Mouse (Mus musculus): Measurements from ENCODE around the gene Grem2.
A peak's percentile ranks its signal among the peaks of the same experiment; 100 is the strongest.

Grem2 gene

GRCm38 (mm10) chr1:174921298-174921955 is at the start of gene Grem2:
Grem2 (minus strand) TSS chr1:174921819.
- peak; percentile 33 for DNase-seq (ENCODE audit: low spot score)

DNA sequence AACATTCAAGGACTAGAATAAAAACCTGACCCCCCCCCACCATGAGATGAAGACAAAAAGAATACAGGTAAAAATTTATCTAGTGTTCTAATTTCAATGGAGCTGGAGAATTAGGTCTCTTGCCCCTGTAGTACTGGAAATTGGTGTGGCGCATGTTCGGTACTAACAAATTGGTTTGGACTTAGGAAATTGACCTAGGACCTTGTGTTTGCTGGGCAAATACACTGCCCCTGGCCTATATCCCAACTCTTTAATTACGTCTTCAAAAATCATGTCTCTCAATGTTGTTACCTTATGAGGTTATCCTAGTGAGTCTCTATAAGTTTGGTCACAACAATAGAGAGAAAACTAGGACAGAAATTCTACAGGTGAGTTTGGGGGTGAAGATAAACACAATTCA is 38.2 kb upstream of the Grem2 start:
- DNase-seq (ENCODE audit: low spot score) = no peak

GRCm38 (mm10) chr1:174931003-174931619 is 9.5 kb upstream of the Grem2 start:
- DNase-seq (ENCODE audit: low spot score) = no peak

- DNase-seq (ENCODE audit: low spot score) = no peak
Observed at GRCm38 (mm10) chr1:174929459-174930181, 8.0 kb upstream of the Grem2 start.

- DNase-seq (ENCODE audit: low spot score) = no peak
Observed at GRCm38 (mm10) chr1:174918949-174919348, 2.7 kb downstream of the Grem2 start.

DNA sequence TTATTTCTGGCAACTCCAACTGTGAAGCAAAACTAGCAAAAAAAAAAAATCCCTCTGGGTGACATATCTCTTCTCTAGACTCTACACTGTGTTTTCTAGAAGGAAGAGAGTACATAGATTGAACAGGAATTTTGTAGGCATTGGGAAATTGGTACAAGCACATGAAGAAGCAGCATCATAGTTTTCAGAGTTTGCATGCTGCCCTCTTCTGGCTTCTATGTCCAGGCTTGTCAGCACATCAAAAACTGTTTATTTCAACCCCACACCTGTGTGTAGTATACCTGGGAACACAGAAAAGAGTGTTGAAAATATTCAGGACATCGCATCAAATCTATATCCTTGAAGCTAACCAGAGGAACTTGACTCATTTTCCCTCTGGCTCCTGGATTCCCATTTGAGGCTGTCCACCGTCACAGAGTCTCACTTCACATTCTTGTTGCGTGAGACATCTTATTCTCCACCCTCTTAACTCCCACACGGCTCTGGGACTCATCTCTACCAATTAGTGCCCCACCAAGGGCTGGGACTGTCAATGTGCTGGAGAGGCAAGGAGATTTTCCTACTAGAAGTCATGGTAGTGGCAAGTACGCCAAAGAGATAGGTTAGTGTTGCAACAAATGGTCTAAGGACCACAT is 3.3 kb downstream of the Grem2 start:
- DNase-seq (ENCODE audit: low spot score) = no peak

- no peak for DNase-seq (ENCODE audit: low spot score)
Observed at GRCm38 (mm10) chr1:174909834-174910233, 11.8 kb downstream of the Grem2 start.

GRCm38 (mm10) chr1:174908232-174908631 is 13.4 kb downstream of the Grem2 start:
- DNase-seq (ENCODE audit: low spot score) = peak; percentile 9

DNA sequence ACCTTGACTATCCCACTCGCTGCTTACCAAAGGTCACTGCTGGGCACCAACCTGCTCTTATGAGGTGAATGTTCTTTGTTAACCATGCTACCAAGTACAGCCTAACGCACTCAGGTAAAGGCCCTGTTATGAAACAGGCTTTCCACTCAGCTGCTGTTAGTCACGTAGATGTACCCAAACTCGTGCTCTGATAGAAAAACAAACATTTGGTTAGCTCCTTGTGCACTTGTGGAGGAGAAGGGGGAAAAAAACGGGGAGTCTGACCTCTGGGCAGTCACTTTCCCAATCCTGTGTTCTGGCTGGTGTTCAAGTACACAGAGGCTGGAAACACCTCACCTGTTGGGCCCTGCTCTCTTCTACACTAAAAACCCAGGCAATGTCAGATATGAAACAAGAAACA is 14.0 kb downstream of the Grem2 start:
- peak; percentile 84 for DNase-seq (ENCODE audit: low spot score)

- no peak for DNase-seq (ENCODE audit: low spot score)
Observed at GRCm38 (mm10) chr1:174902755-174903154, 18.9 kb downstream of the Grem2 start.

GRCm38 (mm10) chr1:174892471-174892870 is 29.1 kb downstream of the Grem2 start:
- DNase-seq (ENCODE audit: low spot score) = no peak

GRCm38 (mm10) chr1:174888684-174889405 is 32.8 kb downstream of the Grem2 start:
- no peak for DNase-seq (ENCODE audit: low spot score)

DNA sequence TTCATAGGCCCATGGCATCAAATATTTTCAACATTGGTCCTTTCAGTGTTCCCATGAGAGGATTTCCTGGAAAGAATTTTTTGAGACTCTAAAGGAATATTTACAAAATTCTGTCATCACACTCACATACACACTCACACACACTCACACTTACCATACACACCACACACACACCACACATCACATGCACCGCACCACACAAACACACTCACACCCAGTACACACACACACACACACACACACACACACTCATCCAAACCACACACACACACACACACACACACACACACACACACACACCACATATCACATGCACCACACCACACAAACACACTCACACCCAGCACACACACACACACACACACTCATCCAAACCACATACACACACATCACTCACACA is 33.5 kb downstream of the Grem2 start:
- no peak for DNase-seq (ENCODE audit: low spot score)

- DNase-seq (ENCODE audit: low spot score) = no peak
Observed at GRCm38 (mm10) chr1:174882496-174882895, 39.1 kb downstream of the Grem2 start.

GRCm38 (mm10) chr1:174875173-174875572 is 46.4 kb downstream of the Grem2 start:
- DNase-seq (ENCODE audit: low spot score) = no peak

DNA sequence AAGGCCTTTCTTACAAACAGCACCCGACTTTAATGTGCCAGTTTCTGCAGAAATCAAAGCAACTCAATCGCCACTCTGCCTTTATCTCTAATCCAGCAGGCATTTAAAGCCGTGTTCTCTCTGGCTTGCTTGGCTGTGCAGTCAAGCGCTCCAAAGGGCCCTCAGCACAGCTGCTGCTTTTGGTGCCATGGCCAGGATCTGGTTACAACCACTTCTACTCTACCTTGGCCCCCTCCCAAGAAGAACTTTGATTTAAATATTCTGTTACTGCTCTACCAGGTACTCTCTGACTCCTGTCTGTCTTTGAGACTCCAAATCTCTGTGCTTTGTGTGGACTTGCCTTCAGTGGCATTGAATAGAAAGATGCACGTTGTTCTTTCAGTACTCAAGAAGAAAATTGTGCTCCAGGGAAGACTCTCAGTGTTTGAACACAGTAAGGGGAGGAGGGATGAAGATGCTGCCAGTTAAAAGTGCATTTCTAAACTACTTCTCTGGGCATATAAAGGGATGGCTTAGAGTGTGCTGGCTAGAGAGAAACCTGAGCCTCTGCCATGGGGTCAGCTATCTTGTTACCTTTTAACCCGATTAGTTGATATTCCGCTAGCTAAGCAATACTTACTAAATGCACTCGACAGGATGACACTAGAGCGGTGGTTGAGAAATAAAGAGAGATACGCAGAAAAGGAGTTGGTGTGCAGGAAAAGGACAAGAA is 61.1 kb downstream of the Grem2 start:
- DNase-seq (ENCODE audit: low spot score) = peak; percentile 8

DNA sequence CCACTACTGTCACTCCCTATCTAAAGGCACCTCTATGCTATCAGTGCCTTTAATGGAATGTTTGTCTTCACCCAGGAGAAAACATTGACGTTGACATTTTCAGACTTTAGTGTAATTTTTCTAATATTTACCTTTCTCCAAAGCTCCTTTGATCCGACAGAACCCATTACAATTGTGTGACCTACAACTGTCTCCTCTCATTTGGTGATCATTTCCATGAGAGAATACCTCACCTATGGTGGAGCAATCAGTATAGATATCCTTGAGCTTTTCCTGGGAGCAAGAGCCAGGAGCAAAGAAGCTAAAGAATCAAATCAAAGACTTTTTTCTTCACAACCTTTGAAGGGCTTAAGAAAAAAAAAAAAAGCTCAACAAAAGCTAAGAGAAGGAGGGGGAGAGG is 65.4 kb downstream of the Grem2 start:
- no peak for DNase-seq (ENCODE audit: low spot score)

- DNase-seq (ENCODE audit: low spot score) = no peak
Observed at GRCm38 (mm10) chr1:174844786-174845185, 76.8 kb downstream of the Grem2 start.

DNA sequence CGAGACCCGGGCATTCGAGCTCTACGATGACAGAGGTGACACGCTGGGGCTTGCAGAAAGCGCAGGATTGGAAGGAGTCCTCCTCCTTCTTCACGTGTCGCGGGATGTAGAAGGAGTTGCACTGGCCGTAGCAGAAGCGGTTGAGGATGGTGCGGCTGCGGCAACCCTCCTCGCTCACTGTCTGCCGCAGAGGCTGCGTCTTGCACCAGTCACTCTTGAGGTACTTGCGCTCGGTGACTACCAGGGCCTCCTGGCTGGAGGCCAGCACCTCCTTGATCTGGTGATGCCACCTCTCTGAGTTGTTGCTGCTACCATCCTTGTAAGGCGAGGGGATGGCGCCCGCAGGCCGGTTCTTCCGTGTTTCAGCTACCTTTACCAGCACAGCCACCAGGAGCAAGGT is 84.8 kb downstream of the Grem2 start:
- DNase-seq (ENCODE audit: low spot score) = no peak

GRCm38 (mm10) chr1:174826562-174826961 is 95.1 kb downstream of the Grem2 start:
- no peak for DNase-seq (ENCODE audit: low spot score)

DNA sequence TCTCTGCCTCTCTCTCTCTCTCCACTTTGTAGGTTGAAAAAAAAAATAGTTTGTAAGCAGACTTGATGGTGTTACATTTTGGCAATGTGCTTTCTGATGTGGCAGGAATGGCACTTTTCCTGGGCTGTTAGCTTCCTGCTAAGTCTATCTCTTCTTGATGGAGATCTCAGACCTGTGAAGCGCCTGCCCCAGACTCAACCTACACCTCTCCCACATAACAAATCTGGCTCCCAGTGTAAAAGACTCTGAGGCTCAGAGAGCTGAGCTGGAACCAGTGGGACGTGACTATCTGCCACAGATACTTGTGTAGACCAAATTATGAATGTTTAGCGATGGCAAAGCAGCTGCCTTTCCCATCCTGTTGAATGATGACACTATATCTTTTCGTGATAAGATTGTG is 109.8 kb downstream of the Grem2 start:
- DNase-seq (ENCODE audit: low spot score) = no peak

DNA sequence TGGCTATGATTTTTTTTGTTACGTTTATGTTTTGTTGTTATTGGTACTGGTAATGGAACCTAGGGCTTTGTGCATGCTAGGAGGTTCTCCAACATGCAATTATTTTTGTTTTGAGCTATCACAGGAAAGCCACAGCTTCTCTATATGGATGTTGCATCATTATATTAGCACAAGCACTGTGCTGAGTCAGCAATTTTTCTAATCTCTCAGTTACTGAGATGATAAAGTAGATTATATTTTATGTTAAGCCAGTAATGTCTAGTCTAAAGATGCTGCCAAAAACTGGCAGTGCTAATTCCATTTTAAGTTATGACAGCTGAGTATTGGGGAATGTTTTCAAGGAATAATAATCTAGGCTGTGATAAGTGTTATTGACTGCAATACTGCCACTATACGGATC is 133.0 kb downstream of the Grem2 start:
- no peak for DNase-seq (ENCODE audit: low spot score)

All from lung, postnatal 25 days (tissue).